Mouse (Mus musculus) heart, postnatal 0 days (tissue): ENCODE data around the gene Rab26.

Experiments used
- CTCF ChIP-seq: IDR thresholded peaks from 2 replicates; pipeline ENCODE4 v1.5.1; 2016; ENCODE audit warnings: antibody characterized with exemption, control low read depth, low read depth
- EP300 ChIP-seq: IDR thresholded peaks from 2 replicates; pipeline ENCODE4 v1.6.1; 2016; ENCODE audit warnings: antibody characterized with exemption, low read depth

GRCm38 (mm10) chr17:24537536-24537935, 3.5 kb upstream of the Rab26 start:
- TF ChIP-seq CTCF (no peak), EP300 (no peak)
